Mouse (Mus musculus) embryonic facial prominence, embryonic 14.5 days (tissue): ENCODE measurements around the gene Tgfbr3. TPM values are rescaled to one million over a fixed set of nuclear protein-coding genes. Genes with fewer than 3 reads are reported as not detected.
"Not testable (repeated sequence)": the region's sequence is repeated elsewhere in the genome, so short reads cannot be mapped to it uniquely, and the experiment has no call there.

Source experiments
- ATAC-seq: fragments of 200-750 bp; cut with Nextera tagmentation; 2 replicates; pipeline ENCODE4 v1.8.0; 2017; ENCODE audit warnings: low read depth, moderate number of reproducible peaks, moderate TSS enrichment
- DNase-seq: peaks from one replicate; pipeline ENCODE4 v3.0.0-alpha.2; 2015; ENCODE audit warnings: low spot score
- H3K27ac ChIP-seq: fragments of 300-500 bp; sonication (generic); replicated peaks from 2 replicates; pipeline ENCODE4 v1.5.1; 2014; ENCODE audit warnings: low read depth, mild to moderate bottlenecking, low read length, moderate library complexity
- H3K27me3 ChIP-seq: fragments of 300-500 bp; sonication (generic); replicated peaks from 2 replicates; pipeline ENCODE4 v1.6.1; 2014; ENCODE audit warnings: low read length; ENCODE audit not compliant: control insufficient read depth, insufficient read depth
- H3K36me3 ChIP-seq: fragments of 300-500 bp; sonication (generic); 2 replicates; pipeline ENCODE4 v1.6.1; 2014; ENCODE audit warnings: low read length, mixed read lengths; ENCODE audit not compliant: control insufficient read depth, insufficient read depth
- H3K4me1 ChIP-seq: fragments of 300-500 bp; sonication (generic); 2 replicates; pipeline ENCODE4 v1.6.1; 2014; ENCODE audit warnings: antibody characterized with exemption, low read length; ENCODE audit not compliant: control insufficient read depth, insufficient read depth
- H3K4me2 ChIP-seq: fragments of 300-500 bp; sonication (generic); 2 replicates; pipeline ENCODE4 v1.6.1; 2014; ENCODE audit warnings: low read depth, mild to moderate bottlenecking, low read length, moderate library complexity, mixed read lengths
- H3K4me3 ChIP-seq: fragments of 300-500 bp; sonication (generic); 2 replicates; pipeline ENCODE4 v1.5.1; 2014; ENCODE audit warnings: low read depth, mild to moderate bottlenecking, low read length
- H3K9ac ChIP-seq: fragments of 300-500 bp; sonication (generic); 2 replicates; pipeline ENCODE4 v1.6.1; 2014; ENCODE audit warnings: low read depth, mild to moderate bottlenecking, low read length, moderate library complexity, mixed read lengths
- H3K9me3 ChIP-seq: fragments of 300-500 bp; sonication (generic); 2 replicates; pipeline ENCODE4 v1.6.1; 2016; ENCODE audit warnings: low read length; ENCODE audit not compliant: control insufficient read depth
- WGBS: fragments of 180-500 bp; shearing (Covaris S2); extraction: QIAGEN DNeasy Blood & Tissue Kit; methylation state at CpG from one replicate; pipeline ENCODE4 v1.1.7; 2014; 5-methylcytosine and 5-hydroxymethylcytosine counted together
- polyA plus RNA-seq: library from polyadenylated mRNA; unstranded; fragments of >200 nt; fragmentation: Nextera tagmentation; extraction: Ambion mirVana; gene quantifications from 2 replicates; pipeline ENCODE4 v1.2.1, GENCODE M21; 2014

Tgfbr3 gene
- polyA plus RNA-seq, 1 experiment from 2014 or later, result 36.5 TPM

DNA sequence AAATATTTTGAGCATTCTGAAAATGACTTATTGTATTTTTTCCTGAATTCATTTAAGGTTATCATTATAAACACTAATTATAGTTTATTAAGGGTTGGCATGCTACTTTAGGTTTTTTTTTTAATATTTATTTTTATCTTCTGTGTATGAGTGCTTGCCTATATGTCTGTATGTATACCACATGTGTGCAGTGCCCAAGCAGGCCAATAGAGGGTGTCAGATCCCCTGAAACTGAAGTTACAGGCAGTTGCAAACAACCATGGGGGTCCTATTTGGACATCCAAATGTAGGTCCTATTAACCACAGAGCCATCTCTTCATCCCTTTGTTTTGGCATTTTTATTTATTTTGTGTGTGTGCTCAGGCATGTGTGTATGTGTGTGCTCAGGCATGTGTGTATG lies 61.8 kb downstream of the Tgfbr3 start:
- H3K27me3 ChIP-seq, result no peaks in the 10 kb centered on the region
- H3K4me2 ChIP-seq, result no peak overlapping the region
- 0 out of 2 replicates have a peak, but pooled peaks cover 6% of the 10 kb centered on the region for H3K36me3 ChIP-seq
- no peak overlapping the region for H3K27ac ChIP-seq
- H3K4me1 ChIP-seq, result peaks cover 59% of the 10 kb centered on the region
- no peak overlapping the region for H3K9ac ChIP-seq
- 0 out of 2 replicates have a peak, but pooled peaks cover 3% of the 10 kb centered on the region for H3K9me3 ChIP-seq
- no peak overlapping the region for H3K4me3 ChIP-seq
- no peak for ATAC-seq
- DNase-seq, result no peak

DNA sequence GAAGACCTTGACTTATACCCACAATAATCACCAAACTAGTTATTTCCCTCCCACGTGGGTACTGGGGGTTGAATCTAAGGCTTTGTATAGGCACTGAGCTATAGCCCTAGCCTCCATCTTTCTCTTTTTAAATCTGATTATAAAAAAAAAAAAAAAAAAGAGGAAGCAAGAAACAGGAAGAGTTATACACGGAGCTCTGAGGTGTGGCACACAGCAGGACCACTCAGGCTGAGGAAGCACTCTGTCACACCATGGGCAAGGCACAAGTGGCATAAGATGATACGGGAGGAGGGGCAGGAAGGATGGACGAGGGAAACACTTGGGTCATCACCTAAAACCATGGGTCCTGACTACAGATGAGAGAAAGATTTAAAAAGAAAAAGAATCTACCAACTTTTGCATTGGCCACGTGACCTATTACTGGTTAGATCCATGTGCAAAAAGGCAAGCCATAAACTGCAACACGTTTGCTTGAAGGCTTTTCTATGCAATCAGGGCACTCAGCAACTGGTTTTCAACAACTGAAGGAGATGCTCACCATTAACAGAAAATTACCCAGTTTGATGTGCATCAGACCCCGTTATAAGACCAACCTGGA lies 64.5 kb downstream of the Tgfbr3 start:
- Histone ChIP-seq H3K27me3 (no peaks in the 10 kb centered on the region), H3K36me3 (0 out of 2 replicates have a peak, but pooled peaks cover 6% of the 10 kb centered on the region), H3K4me2 (no peak overlapping the region), H3K27ac (no peak overlapping the region), H3K9ac (no peak overlapping the region), H3K4me3 (no peak overlapping the region), H3K4me1 (peaks cover 61% of the 10 kb centered on the region), H3K9me3 (0 out of 2 replicates have a peak, but pooled peaks cover 3% of the 10 kb centered on the region)
- WGBS, result 80% methylated on average over 7 of the region's 7 CpGs
- no peak for DNase-seq
- no peak for ATAC-seq

DNA sequence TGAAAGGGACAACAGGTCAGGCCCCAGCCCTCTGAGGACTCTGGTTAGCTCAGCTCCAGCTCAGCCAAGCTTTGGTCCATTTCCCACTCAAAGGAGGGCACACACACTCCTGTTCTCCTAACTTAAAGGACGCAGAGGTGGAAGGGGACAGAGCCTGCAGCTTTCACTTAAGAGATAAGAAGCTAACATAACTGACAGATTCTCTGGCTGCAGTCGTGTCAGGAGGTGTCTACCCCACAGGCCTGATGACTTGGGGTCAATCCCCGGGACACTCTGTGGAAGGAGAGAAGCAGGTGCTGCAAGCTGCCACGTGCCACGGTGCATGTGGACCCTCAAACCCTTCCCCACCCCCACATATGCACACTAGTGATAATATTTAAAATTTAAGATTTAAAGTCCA lies 65.3 kb downstream of the Tgfbr3 start:
- H3K36me3 ChIP-seq, result 0 out of 2 replicates have a peak, but pooled peaks cover 6% of the 10 kb centered on the region
- ATAC-seq (no peak), DNase-seq (no peak)
- 62% methylated on average over 5 of the region's 5 CpGs for WGBS
- no peaks in the 10 kb centered on the region for H3K27me3 ChIP-seq
- H3K27ac ChIP-seq, result peak overlapping the region; percentile 41; the same call in 1 of the 2 replicates
- H3K4me2 ChIP-seq, result no peak overlapping the region
- H3K4me3 ChIP-seq, result no peak overlapping the region
- H3K9ac ChIP-seq, result no peak overlapping the region
- 0 out of 2 replicates have a peak, but pooled peaks cover 3% of the 10 kb centered on the region for H3K9me3 ChIP-seq
- H3K4me1 ChIP-seq, result peaks cover 56% of the 10 kb centered on the region

DNA sequence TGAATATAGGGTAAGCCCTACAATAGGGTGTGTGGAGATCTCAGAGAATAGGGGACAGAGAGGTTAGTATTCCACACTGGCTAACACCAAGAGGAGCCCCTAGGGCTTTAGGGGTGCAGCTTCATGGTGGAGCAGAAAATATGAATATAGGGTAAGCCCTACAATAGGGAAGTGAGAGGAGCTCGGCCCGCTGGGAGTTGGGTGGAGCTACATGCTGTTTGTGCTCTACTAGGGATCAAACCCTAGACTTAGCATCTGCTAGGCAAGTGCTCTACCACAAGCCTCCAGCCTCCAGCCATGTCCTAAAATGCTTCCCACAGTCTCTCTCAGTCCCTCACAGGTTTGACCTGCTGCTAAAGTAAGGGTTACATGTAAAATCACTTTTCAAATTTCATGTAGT lies 65.9 kb downstream of the Tgfbr3 start:
- not testable (repeated sequence) for H3K4me3 ChIP-seq, H3K36me3 ChIP-seq, H3K9me3 ChIP-seq, DNase-seq, H3K9ac ChIP-seq, H3K4me2 ChIP-seq, ATAC-seq, H3K27me3 ChIP-seq
- Histone ChIP-seq H3K27ac (peak overlapping the region; percentile 46; the same call in 1 of the 2 replicates), H3K4me1 (peaks cover 52% of the 10 kb centered on the region)
- 86% methylated on average over 2 of the region's 2 CpGs for WGBS

DNA sequence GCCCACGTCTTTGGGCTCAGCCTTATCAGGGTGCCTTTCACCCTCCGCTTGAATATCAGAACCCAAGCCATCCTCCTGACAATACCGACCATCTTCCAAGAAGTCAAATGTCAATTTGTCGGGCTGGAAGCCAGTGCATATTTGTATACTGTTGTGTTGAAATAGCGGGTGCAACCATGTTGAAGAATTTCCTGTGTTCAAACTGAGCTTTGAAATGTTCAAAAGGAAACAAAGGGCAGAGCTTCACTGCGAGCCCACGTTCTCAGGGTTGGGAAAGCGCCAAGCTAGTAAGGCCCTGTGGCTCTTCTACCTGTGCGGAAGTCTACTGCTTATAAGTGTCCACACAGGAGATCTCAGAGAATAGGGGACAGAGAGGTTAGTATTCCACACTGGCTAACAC lies 66.4 kb downstream of the Tgfbr3 start:
- DNase-seq (no peak), ATAC-seq (no peak)
- H3K9ac ChIP-seq, result no peak overlapping the region
- no peak overlapping the region for H3K4me2 ChIP-seq
- no peak overlapping the region for H3K4me3 ChIP-seq
- peak overlapping the region; percentile 46 for H3K27ac ChIP-seq
- H3K9me3 ChIP-seq, result 0 out of 2 replicates have a peak, but pooled peaks cover 3% of the 10 kb centered on the region
- H3K27me3 ChIP-seq, result no peaks in the 10 kb centered on the region
- H3K4me1 ChIP-seq, result peaks cover 53% of the 10 kb centered on the region
- WGBS, result 55% methylated on average over 9 of the region's 9 CpGs
- 0 out of 2 replicates have a peak, but pooled peaks cover 5% of the 10 kb centered on the region for H3K36me3 ChIP-seq

DNA sequence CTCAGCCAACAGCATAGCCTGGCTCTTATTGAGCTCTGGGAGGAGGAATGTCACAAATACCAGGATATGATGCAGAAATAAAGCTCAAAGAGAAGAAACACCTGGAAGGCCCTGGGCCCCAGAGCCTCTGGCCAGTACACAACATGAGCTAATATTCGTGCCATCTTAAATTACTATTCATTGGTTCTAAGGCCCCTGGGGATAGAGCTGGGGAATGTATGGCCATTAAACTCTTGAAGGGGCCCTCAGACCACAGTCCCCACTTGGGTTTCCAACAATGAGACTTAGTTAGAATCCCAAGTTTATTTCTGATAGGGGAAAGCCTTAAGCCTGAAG lies 66.8 kb downstream of the Tgfbr3 start:
- 13% methylated on average over 1 of the region's 1 CpGs for WGBS
- 0 out of 2 replicates have a peak, but pooled peaks cover 1% of the 10 kb centered on the region for H3K9me3 ChIP-seq
- peak overlapping the region; percentile 46 for H3K27ac ChIP-seq
- no peaks in the 10 kb centered on the region for H3K27me3 ChIP-seq
- ATAC-seq, result peak; percentile 34
- H3K4me3 ChIP-seq, result no peak overlapping the region
- 0 out of 2 replicates have a peak, but pooled peaks cover 2% of the 10 kb centered on the region for H3K36me3 ChIP-seq
- no peak for DNase-seq
- H3K4me1 ChIP-seq, result peaks cover 55% of the 10 kb centered on the region
- H3K4me2 ChIP-seq, result no peak overlapping the region
- no peak overlapping the region for H3K9ac ChIP-seq

DNA sequence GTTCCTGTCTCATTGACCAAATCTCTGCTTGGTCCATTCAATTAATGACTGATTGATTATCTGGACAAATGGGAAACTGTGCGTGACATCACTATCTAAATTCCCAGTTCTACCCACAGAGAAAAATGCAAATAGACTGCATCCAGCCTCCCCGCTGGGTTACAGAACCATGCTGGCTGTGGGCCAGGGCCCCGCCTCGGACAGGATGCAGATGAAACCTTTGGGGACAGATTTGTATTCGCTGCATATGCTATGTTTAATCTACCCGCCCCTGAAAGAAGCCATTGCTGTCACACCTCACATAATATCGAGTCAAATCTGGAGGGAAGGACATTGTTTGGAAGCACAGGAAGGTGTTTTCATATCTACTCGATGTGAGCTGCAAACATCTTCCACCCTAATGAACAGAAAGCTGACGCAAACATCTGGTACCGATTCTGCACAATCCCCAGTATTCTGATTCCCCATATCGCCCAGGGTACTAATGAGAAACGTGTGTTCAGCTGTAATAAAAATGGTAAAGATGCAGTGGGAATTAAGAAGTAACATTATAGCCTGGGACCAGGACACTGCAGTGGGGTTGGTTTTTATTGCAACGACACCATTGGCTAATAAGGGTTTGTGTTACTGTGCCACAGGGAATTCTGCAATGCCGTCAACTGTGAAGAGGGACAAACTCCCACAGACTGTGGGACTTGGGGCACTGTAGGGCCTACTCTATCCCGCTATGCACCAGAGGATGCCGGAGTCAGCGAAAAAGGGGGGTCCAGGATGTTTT lies 67.3 kb downstream of the Tgfbr3 start:
- no peaks in the 10 kb centered on the region for H3K9me3 ChIP-seq
- H3K4me1 ChIP-seq, result peaks cover 59% of the 10 kb centered on the region
- DNase-seq (peak; percentile 70), ATAC-seq (peak; percentile 62)
- WGBS, result 29% methylated on average over 17 of the region's 17 CpGs
- H3K9ac ChIP-seq, result no peak overlapping the region
- no peaks in the 10 kb centered on the region for H3K36me3 ChIP-seq
- H3K27ac ChIP-seq, result peak overlapping the region; percentile 46
- no peaks in the 10 kb centered on the region for H3K27me3 ChIP-seq
- no peak overlapping the region for H3K4me3 ChIP-seq
- H3K4me2 ChIP-seq, result peak overlapping the region; percentile 37

DNA sequence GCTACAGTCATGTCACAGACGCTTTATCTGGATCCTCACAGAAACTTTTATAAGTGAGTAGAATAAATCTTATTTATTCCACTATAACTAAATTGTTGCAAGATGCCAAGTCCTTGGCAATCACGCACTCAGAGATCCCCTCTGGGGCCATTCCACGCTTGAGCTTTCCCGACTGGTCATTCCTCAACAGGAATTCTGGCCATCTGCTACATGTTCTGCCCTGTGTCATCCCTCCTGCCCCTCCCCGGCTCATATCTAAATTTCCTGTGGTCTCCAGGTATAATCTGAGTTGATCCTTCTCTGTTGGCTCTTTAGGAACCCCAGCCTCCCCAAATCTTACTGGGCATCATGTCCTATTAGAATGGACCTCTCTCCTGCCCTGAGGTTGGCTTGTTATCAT lies 68.5 kb downstream of the Tgfbr3 start:
- Histone ChIP-seq H3K9me3 (no peaks in the 10 kb centered on the region), H3K4me1 (peaks cover 56% of the 10 kb centered on the region), H3K27me3 (no peaks in the 10 kb centered on the region), H3K27ac (peak overlapping the region; percentile 46; the same call in 1 of the 2 replicates), H3K4me2 (no peak overlapping the region), H3K36me3 (no peaks in the 10 kb centered on the region), H3K4me3 (no peak overlapping the region), H3K9ac (no peak overlapping the region)
- ATAC-seq (no peak), DNase-seq (no peak)
- WGBS, result 52% methylated on average over 5 of the region's 5 CpGs
